Mouse (Mus musculus) olfactory bulb, adult 2 months (tissue): Measurements from ENCODE around the gene Fstl4.

ENCODE experiments used
- CTCF ChIP-seq: fragments of 200-500 bp; IDR thresholded peaks from 2 replicates; pipeline ENCODE4 v1.5.1; 2012; ENCODE audit warnings: low read depth, mild to moderate bottlenecking, low read length, moderate library complexity; ENCODE audit not compliant: insufficient read depth
- POLR2A ChIP-seq: fragments of 200-500 bp; IDR thresholded peaks from 2 replicates; pipeline ENCODE4 v1.6.1; 2012; ENCODE audit warnings: mild to moderate bottlenecking, low read depth, low read length, moderate library complexity; ENCODE audit not compliant: insufficient read depth

- TF ChIP-seq POLR2A = no peak
- no peak for TF ChIP-seq CTCF
Observed at GRCm38 (mm10) chr11:52904101-52904500, 139.7 kb downstream of the Fstl4 start.
